Mouse (Mus musculus): ENCODE measurements around the gene Plpp2. TPM values are rescaled to one million over a fixed set of nuclear protein-coding genes. Genes with fewer than 3 reads are reported as not detected.

Gene Plpp2
- polyA plus RNA-seq, 1 experiment, result 68.7 TPM

DNA sequence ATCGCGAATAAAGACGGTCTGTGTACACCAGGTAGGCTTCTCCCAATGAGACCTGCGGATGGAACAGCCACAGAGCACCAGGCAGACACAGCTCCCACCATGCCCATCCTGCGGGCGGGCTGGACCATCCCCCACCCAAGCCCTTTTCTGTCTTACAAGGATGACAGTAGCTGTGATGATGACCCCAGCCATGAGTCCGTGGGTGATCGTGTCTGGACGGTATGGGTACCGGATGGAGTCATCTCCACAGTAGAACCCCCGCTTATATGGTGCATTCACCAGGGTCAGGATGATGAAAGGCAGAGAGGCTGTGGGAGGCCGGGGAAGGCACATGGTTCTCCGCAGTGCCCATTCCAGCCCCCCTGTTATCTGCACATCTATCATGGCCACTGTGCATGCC lies 2.9 kb downstream of the Plpp2 start:
- H3ac ChIP-seq (ENCODE audit: control insufficient read depth, insufficient read length), result no peak overlapping the region
- no peak overlapping the region for H3K4me2 ChIP-seq (ENCODE audit: low read depth)
- H3K79me2 ChIP-seq (ENCODE audit: control insufficient read depth, insufficient read depth), result peaks cover 14% of the 10 kb centered on the region
- no peak for TF ChIP-seq REST (IDR thresholded peaks at IDR 0.05; ENCODE audit: insufficient read depth, insufficient read length)
- TF ChIP-seq TCF3 (IDR thresholded peaks at IDR 0.05; ENCODE audit: insufficient read length, low read depth), result no peak
- no peak for TF ChIP-seq MAX (IDR thresholded peaks at IDR 0.05; ENCODE audit: low read depth)
- TF ChIP-seq POLR2A (IDR thresholded peaks at IDR 0.05; ENCODE audit: insufficient read length, low read depth), result no peak
- TF ChIP-seq CEBPB (IDR thresholded peaks at IDR 0.05; ENCODE audit: insufficient read depth, poor library complexity, severe bottlenecking), result no peak
- no peak for TF ChIP-seq E2F4 (IDR thresholded peaks at IDR 0.05; ENCODE audit: insufficient read depth)
- TF ChIP-seq MYOD1 (IDR thresholded peaks at IDR 0.05; ENCODE audit: control insufficient read depth in 1 of 3, insufficient read length in 2 of 3, low read depth in 2 of 3), result no peak
- TF ChIP-seq POLR2AphosphoS2 (IDR thresholded peaks at IDR 0.05; ENCODE audit: insufficient read length, low read depth), result no peak
- no peak for TF ChIP-seq TCF12 (IDR thresholded peaks at IDR 0.05; ENCODE audit: insufficient read depth, poor library complexity, severe bottlenecking)
- no peak for TF ChIP-seq MYOG (IDR thresholded peaks at IDR 0.05; ENCODE audit: control insufficient read depth in 1 of 3, insufficient read depth in 1 of 3, insufficient read length in 2 of 3, low read depth in 2 of 3)
- no peak for TF ChIP-seq USF1 (IDR thresholded peaks at IDR 0.05; ENCODE audit: low read depth)
- no peak for TF ChIP-seq SRF (IDR thresholded peaks at IDR 0.05; ENCODE audit: control insufficient read depth, insufficient read length, low read depth)
- peaks cover 11% of the 10 kb centered on the region for H3K36me3 ChIP-seq (ENCODE audit: control insufficient read depth, insufficient read depth)
- no peak overlapping the region for H3K4me3 ChIP-seq
- H3K27me3 ChIP-seq (ENCODE audit: control insufficient read depth, insufficient read depth, insufficient read length), result no peaks in the 10 kb centered on the region

DNA sequence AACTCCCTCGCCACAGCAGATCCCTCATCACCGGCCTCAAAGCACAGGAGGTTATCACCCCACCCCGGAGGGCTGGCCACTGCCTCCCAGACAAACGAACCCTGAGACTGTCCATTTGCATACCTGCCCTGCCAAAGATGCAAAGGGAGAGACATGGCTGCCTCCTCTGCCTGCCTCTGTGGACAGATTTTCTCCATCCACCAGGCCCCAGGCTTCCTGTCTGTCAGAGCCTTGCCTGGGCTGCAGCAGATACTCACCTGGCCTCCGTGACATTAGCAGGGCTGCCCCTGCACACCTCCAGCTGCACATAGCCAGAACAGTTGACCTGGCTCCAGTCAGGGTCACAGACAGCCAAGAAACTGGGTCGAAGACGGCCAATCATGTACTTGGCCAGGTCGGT lies 3.4 kb downstream of the Plpp2 start:
- no peak overlapping the region for H3ac ChIP-seq (ENCODE audit: control insufficient read depth, insufficient read length)
- TF ChIP-seq TCF3 (IDR thresholded peaks at IDR 0.05; ENCODE audit: insufficient read length, low read depth) (no peak), POLR2AphosphoS2 (IDR thresholded peaks at IDR 0.05; ENCODE audit: insufficient read length, low read depth) (no peak), REST (IDR thresholded peaks at IDR 0.05; ENCODE audit: insufficient read depth, insufficient read length) (no peak), POLR2A (IDR thresholded peaks at IDR 0.05; ENCODE audit: insufficient read length, low read depth) (no peak)
- H3K27me3 ChIP-seq (ENCODE audit: control insufficient read depth, insufficient read depth, insufficient read length), result no peaks in the 10 kb centered on the region
- H3K4me3 ChIP-seq, result no peak overlapping the region
- H3K36me3 ChIP-seq (ENCODE audit: control insufficient read depth, insufficient read depth), result peaks cover 11% of the 10 kb centered on the region
- peaks cover 14% of the 10 kb centered on the region for H3K79me2 ChIP-seq (ENCODE audit: control insufficient read depth, insufficient read depth)
- no peak overlapping the region for H3K4me2 ChIP-seq (ENCODE audit: low read depth)

DNA sequence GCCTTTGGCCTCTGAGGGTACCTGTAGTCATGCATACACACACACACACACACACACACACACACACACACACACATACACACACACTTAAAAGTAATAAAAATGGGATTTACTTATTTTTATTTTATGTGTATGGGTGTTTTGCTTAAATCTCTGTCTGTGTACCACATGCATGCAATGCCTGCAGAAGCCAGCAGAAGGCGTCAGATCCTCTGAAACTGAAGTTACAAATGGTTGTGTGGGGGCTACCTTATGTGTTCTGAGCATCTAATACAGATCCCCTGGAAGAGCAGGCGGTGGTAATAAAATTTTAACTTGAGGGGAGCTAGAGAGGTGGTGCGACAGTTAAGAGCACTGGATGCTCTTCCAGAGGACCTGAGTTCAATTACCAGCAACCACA lies 5.5 kb downstream of the Plpp2 start:
- Histone ChIP-seq H3K36me3 (ENCODE audit: control insufficient read depth, insufficient read depth) (peaks cover 11% of the 10 kb centered on the region), H3K4me3 (no peak overlapping the region), H3K79me2 (ENCODE audit: control insufficient read depth, insufficient read depth) (peaks cover 14% of the 10 kb centered on the region), H3K4me2 (ENCODE audit: low read depth) (no peak overlapping the region), H3ac (ENCODE audit: control insufficient read depth, insufficient read length) (no peak overlapping the region), H3K27me3 (ENCODE audit: control insufficient read depth, insufficient read depth, insufficient read length) (no peaks in the 10 kb centered on the region)
- TF ChIP-seq USF1 (IDR thresholded peaks at IDR 0.05; ENCODE audit: low read depth) (no peak), POLR2A (IDR thresholded peaks at IDR 0.05; ENCODE audit: insufficient read length, low read depth) (no peak), MYOD1 (IDR thresholded peaks at IDR 0.05; ENCODE audit: control insufficient read depth in 1 of 3, insufficient read length in 2 of 3, low read depth in 2 of 3) (no peak), TCF12 (IDR thresholded peaks at IDR 0.05; ENCODE audit: insufficient read depth, poor library complexity, severe bottlenecking) (no peak), SRF (IDR thresholded peaks at IDR 0.05; ENCODE audit: control insufficient read depth, insufficient read length, low read depth) (no peak), POLR2AphosphoS2 (IDR thresholded peaks at IDR 0.05; ENCODE audit: insufficient read length, low read depth) (no peak), TCF3 (IDR thresholded peaks at IDR 0.05; ENCODE audit: insufficient read length, low read depth) (no peak), MYOG (IDR thresholded peaks at IDR 0.05; ENCODE audit: control insufficient read depth in 1 of 3, insufficient read depth in 1 of 3, insufficient read length in 2 of 3, low read depth in 2 of 3) (no peak), E2F4 (IDR thresholded peaks at IDR 0.05; ENCODE audit: insufficient read depth) (no peak), REST (IDR thresholded peaks at IDR 0.05; ENCODE audit: insufficient read depth, insufficient read length) (no peak), CEBPB (IDR thresholded peaks at IDR 0.05; ENCODE audit: insufficient read depth, poor library complexity, severe bottlenecking) (no peak), MAX (IDR thresholded peaks at IDR 0.05; ENCODE audit: low read depth) (no peak)

DNA sequence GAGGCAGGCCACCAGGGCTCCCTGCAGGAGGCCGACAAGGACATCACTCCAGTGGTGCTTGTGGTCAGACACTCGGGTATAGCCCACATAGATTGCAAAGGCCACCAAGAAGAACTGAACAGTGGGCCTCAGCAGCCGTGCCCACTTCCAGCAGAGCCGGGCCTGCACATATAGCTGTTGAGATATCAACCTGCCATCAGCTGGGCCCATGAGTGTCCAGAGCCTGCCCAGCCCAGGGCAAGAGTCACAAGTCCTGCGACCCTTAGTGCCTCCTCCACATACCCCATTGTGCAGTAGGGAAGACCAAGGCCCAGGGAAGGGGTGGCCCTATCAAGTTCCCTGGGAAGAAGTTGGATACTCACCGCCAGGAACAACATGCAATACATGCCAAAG lies 6.1 kb downstream of the Plpp2 start:
- Histone ChIP-seq H3ac (ENCODE audit: control insufficient read depth, insufficient read length) (no peak overlapping the region), H3K4me2 (ENCODE audit: low read depth) (no peak overlapping the region), H3K27me3 (ENCODE audit: control insufficient read depth, insufficient read depth, insufficient read length) (no peaks in the 10 kb centered on the region), H3K36me3 (ENCODE audit: control insufficient read depth, insufficient read depth) (peaks cover 11% of the 10 kb centered on the region), H3K4me3 (no peak overlapping the region), H3K79me2 (ENCODE audit: control insufficient read depth, insufficient read depth) (peaks cover 10% of the 10 kb centered on the region)
- no peak for TF ChIP-seq TCF3 (IDR thresholded peaks at IDR 0.05; ENCODE audit: insufficient read length, low read depth)
- TF ChIP-seq E2F4 (IDR thresholded peaks at IDR 0.05; ENCODE audit: insufficient read depth), result no peak
- no peak for TF ChIP-seq CEBPB (IDR thresholded peaks at IDR 0.05; ENCODE audit: insufficient read depth, poor library complexity, severe bottlenecking)
- TF ChIP-seq USF1 (IDR thresholded peaks at IDR 0.05; ENCODE audit: low read depth), result no peak
- TF ChIP-seq MYOD1 (IDR thresholded peaks at IDR 0.05; ENCODE audit: control insufficient read depth in 1 of 3, insufficient read length in 2 of 3, low read depth in 2 of 3), result no peak
- TF ChIP-seq MAX (IDR thresholded peaks at IDR 0.05; ENCODE audit: low read depth), result no peak

DNA sequence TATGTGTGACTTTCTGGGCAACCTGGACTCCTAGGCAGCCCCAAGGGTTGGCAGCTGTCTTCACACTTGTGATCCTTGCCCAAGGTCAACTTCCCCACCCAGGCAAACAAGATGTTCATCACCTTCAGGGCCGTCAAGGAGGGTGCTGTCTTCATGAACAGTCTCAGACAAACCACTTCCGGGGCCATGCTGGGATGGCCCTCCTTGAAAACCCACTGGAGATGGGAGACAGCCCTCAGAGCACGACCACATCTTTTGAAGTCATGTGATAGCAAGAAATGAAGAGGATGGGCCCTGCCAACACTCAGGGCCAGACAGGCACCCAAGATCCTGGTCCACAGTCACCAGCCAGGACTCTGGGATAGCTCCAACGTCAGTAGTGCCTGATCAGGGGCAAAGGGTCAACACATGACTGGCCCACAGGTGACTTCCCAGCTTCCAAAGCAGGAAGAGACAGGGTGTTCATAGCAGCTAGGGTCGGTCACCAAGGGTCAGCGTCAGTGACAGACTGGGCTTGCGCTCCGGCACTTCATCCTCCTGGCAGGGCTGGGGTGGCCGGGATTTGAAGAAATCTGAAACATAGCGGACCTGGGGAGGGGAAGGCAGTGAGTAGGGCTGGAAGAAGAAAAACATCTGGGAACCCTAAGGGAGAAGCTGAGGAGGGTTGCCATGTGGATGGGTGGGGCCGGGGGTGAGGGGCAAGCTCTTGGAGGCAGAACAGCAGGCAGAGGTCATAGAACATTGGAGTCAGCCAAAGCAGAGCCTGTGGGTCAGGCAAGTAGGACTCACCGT lies 6.7 kb downstream of the Plpp2 start:
- Histone ChIP-seq H3K79me2 (ENCODE audit: control insufficient read depth, insufficient read depth) (peaks cover 4% of the 10 kb centered on the region), H3K4me3 (no peak overlapping the region), H3K4me2 (ENCODE audit: low read depth) (no peak overlapping the region), H3K27me3 (ENCODE audit: control insufficient read depth, insufficient read depth, insufficient read length) (no peaks in the 10 kb centered on the region), H3K36me3 (ENCODE audit: control insufficient read depth, insufficient read depth) (peaks cover 11% of the 10 kb centered on the region), H3ac (ENCODE audit: control insufficient read depth, insufficient read length) (no peak overlapping the region)
- TF ChIP-seq USF1 (IDR thresholded peaks at IDR 0.05; ENCODE audit: low read depth) (no peak), E2F4 (IDR thresholded peaks at IDR 0.05; ENCODE audit: insufficient read depth) (no peak), SRF (IDR thresholded peaks at IDR 0.05; ENCODE audit: control insufficient read depth, insufficient read length, low read depth) (no peak), MYOG (IDR thresholded peaks at IDR 0.05; ENCODE audit: control insufficient read depth in 1 of 3, insufficient read depth in 1 of 3, insufficient read length in 2 of 3, low read depth in 2 of 3) (no peak), POLR2AphosphoS2 (IDR thresholded peaks at IDR 0.05; ENCODE audit: insufficient read length, low read depth) (no peak), TCF12 (IDR thresholded peaks at IDR 0.05; ENCODE audit: insufficient read depth, poor library complexity, severe bottlenecking) (no peak), POLR2A (IDR thresholded peaks at IDR 0.05; ENCODE audit: insufficient read length, low read depth) (no peak), MYOD1 (IDR thresholded peaks at IDR 0.05; ENCODE audit: control insufficient read depth in 1 of 3, insufficient read length in 2 of 3, low read depth in 2 of 3) (no peak), MAX (IDR thresholded peaks at IDR 0.05; ENCODE audit: low read depth) (no peak), TCF3 (IDR thresholded peaks at IDR 0.05; ENCODE audit: insufficient read length, low read depth) (no peak), CEBPB (IDR thresholded peaks at IDR 0.05; ENCODE audit: insufficient read depth, poor library complexity, severe bottlenecking) (no peak), REST (IDR thresholded peaks at IDR 0.05; ENCODE audit: insufficient read depth, insufficient read length) (no peak)

All from myocyte (in vitro differentiated cells).